Mouse (Mus musculus) limb, embryonic 14.5 days (tissue): ENCODE results near the gene Nmrk1. TPM values are rescaled to one million over a fixed set of nuclear protein-coding genes. Genes with fewer than 3 reads are reported as not detected.
"Not testable (repeated sequence)": the region's sequence is repeated elsewhere in the genome, so short reads cannot be mapped to it uniquely, and the experiment has no call there.

Experiments
- ATAC-seq: fragments of 200-750 bp; cut with Nextera tagmentation; 2 replicates; pipeline ENCODE4 v1.8.0; 2017; ENCODE audit warnings: low read depth, moderate number of reproducible peaks, moderate TSS enrichment; ENCODE audit not compliant: low FRiP score
- DNase-seq: peaks from one replicate; pipeline ENCODE4 v3.0.0-alpha.2; 2015; ENCODE audit warnings: low spot score
- H3K27ac ChIP-seq: fragments of 300-500 bp; sonication (generic); replicated peaks from 2 replicates; pipeline ENCODE4 v1.5.1; 2014; ENCODE audit warnings: low read depth, mild to moderate bottlenecking, low read length, moderate library complexity, mixed read lengths
- H3K27me3 ChIP-seq: fragments of 300-500 bp; sonication (generic); 2 replicates; pipeline ENCODE4 v1.6.1; 2014; ENCODE audit warnings: low read length, mixed read lengths; ENCODE audit not compliant: control insufficient read depth, insufficient read depth
- H3K36me3 ChIP-seq: fragments of 300-500 bp; sonication (generic); 2 replicates; pipeline ENCODE4 v1.6.1; 2014; ENCODE audit warnings: mild to moderate bottlenecking, low read length, moderate library complexity, mixed read lengths; ENCODE audit not compliant: control insufficient read depth, insufficient read depth
- H3K4me1 ChIP-seq: fragments of 300-500 bp; sonication (generic); 2 replicates; pipeline ENCODE4 v1.6.1; 2014; ENCODE audit warnings: antibody characterized with exemption, low read length, mixed read lengths; ENCODE audit not compliant: control insufficient read depth, insufficient read depth
- H3K4me2 ChIP-seq: fragments of 300-500 bp; sonication (generic); replicated peaks from 2 replicates; pipeline ENCODE4 v1.6.1; 2014; ENCODE audit warnings: low read depth, mild to moderate bottlenecking, low read length, moderate library complexity; ENCODE audit not compliant: severe bottlenecking
- H3K4me3 ChIP-seq: fragments of 300-500 bp; sonication (generic); replicated peaks from 2 replicates; pipeline ENCODE4 v1.5.1; 2014; ENCODE audit warnings: low read length
- H3K9ac ChIP-seq: fragments of 300-500 bp; sonication (generic); 2 replicates; pipeline ENCODE4 v1.6.1; 2014; ENCODE audit warnings: mild to moderate bottlenecking, low read depth, low read length, moderate library complexity; ENCODE audit not compliant: severe bottlenecking
- H3K9me3 ChIP-seq: fragments of 300-500 bp; sonication (generic); 2 replicates; pipeline ENCODE4 v1.6.1; 2016; ENCODE audit warnings: low read length; ENCODE audit not compliant: control insufficient read depth
- POLR2A ChIP-seq: fragments of 200-500 bp; IDR thresholded peaks from 2 replicates; pipeline ENCODE4 v1.8.0; 2012; ENCODE audit warnings: inconsistent platforms, mild to moderate bottlenecking, moderate library complexity, borderline replicate concordance; ENCODE audit not compliant: insufficient read depth, insufficient read length; ENCODE audit errors: extremely low read depth
- WGBS: fragments of 180-500 bp; shearing (Covaris S2); extraction: QIAGEN DNeasy Blood & Tissue Kit; methylation state at CpG from one replicate; pipeline ENCODE4 v1.1.7; 2014; 5-methylcytosine and 5-hydroxymethylcytosine counted together
- polyA plus RNA-seq, 2 experiments: library from polyadenylated mRNA; depleted of rRNA in 1 of 2; stranded (reverse) in 1 of 2; unstranded in 1 of 2; fragments of >200 nt; fragmentation: Nextera tagmentation in 1 of 2; extraction: Ambion mirVana in 1 of 2; gene quantifications; 2 replicates each; pipeline versions ENCODE4 v1.2.1 to v1.2.3; 2012 to 2014

The Nmrk1 gene
- polyA plus RNA-seq, 2 experiments: 12.4 to 13.6 TPM

- TF ChIP-seq POLR2A: no peak
- H3K4me3 ChIP-seq: no peak overlapping the region
- H3K27ac ChIP-seq: no peak overlapping the region
- 60% methylated on average over 9 of the region's 9 CpGs for WGBS
- no peaks in the 10 kb centered on the region for H3K9me3 ChIP-seq
- H3K36me3 ChIP-seq: 0 out of 2 replicates have a peak, but pooled peaks cover 6% of the 10 kb centered on the region
- no peak overlapping the region for H3K4me2 ChIP-seq
- H3K27me3 ChIP-seq: no peaks in the 10 kb centered on the region
- DNase-seq (no peak), ATAC-seq (no peak)
- peaks cover 5% of the 10 kb centered on the region; the same call in 1 of the 2 replicates for H3K4me1 ChIP-seq
- H3K9ac ChIP-seq: no peak overlapping the region
Observed at GRCm38 (mm10) chr19:18587118-18587517, 44.6 kb upstream of the Nmrk1 start.

GRCm38 (mm10) chr19:18588243-18588642 is 43.5 kb upstream of the Nmrk1 start:
- Histone ChIP-seq H3K4me1 (peaks cover 5% of the 10 kb centered on the region; the same call in 1 of the 2 replicates), H3K4me3 (no peak overlapping the region), H3K9ac (no peak overlapping the region), H3K9me3 (no peaks in the 10 kb centered on the region), H3K4me2 (no peak overlapping the region), H3K36me3 (0 out of 2 replicates have a peak, but pooled peaks cover 6% of the 10 kb centered on the region), H3K27ac (no peak overlapping the region), H3K27me3 (no peaks in the 10 kb centered on the region)
- no peak for TF ChIP-seq POLR2A
- WGBS: 96% methylated on average over 1 of the region's 1 CpGs
- no peak for DNase-seq
- no peak for ATAC-seq

GRCm38 (mm10) chr19:18588801-18589200 is 42.9 kb upstream of the Nmrk1 start:
- not testable (repeated sequence) for H3K27ac ChIP-seq, H3K4me1 ChIP-seq, H3K36me3 ChIP-seq, H3K9ac ChIP-seq, H3K9me3 ChIP-seq, H3K27me3 ChIP-seq, H3K4me2 ChIP-seq, DNase-seq, ATAC-seq, H3K4me3 ChIP-seq
- 96% methylated on average over 10 of the region's 10 CpGs for WGBS

GRCm38 (mm10) chr19:18589276-18589675 is 42.5 kb upstream of the Nmrk1 start:
- no peaks in the 10 kb centered on the region for H3K27me3 ChIP-seq
- H3K36me3 ChIP-seq: 0 out of 2 replicates have a peak, but pooled peaks cover 5% of the 10 kb centered on the region
- ATAC-seq (no peak), DNase-seq (no peak)
- no peak for TF ChIP-seq POLR2A
- no peak overlapping the region for H3K9ac ChIP-seq
- no peak overlapping the region for H3K27ac ChIP-seq
- no peaks in the 10 kb centered on the region for H3K9me3 ChIP-seq
- 91% methylated on average over 8 of the region's 8 CpGs for WGBS
- H3K4me2 ChIP-seq: no peak overlapping the region
- H3K4me1 ChIP-seq: peaks cover 5% of the 10 kb centered on the region; the same call in 1 of the 2 replicates
- H3K4me3 ChIP-seq: no peak overlapping the region

GRCm38 (mm10) chr19:18590234-18590633 is 41.5 kb upstream of the Nmrk1 start:
- Histone ChIP-seq H3K27ac (no peak overlapping the region), H3K9ac (no peak overlapping the region), H3K9me3 (no peaks in the 10 kb centered on the region), H3K36me3 (no peaks in the 10 kb centered on the region), H3K4me3 (no peak overlapping the region), H3K4me2 (no peak overlapping the region), H3K4me1 (peaks cover 5% of the 10 kb centered on the region; the same call in 1 of the 2 replicates), H3K27me3 (no peaks in the 10 kb centered on the region)
- no peak for TF ChIP-seq POLR2A
- no peak for DNase-seq
- ATAC-seq: peak; percentile 26; the same call in 1 of the 2 replicates
- 57% methylated on average over 5 of the region's 5 CpGs for WGBS

GRCm38 (mm10) chr19:18590942-18591354 is 40.8 kb upstream of the Nmrk1 start:
- Histone ChIP-seq H3K27ac (no peak overlapping the region), H3K9me3 (no peaks in the 10 kb centered on the region), H3K4me2 (no peak overlapping the region), H3K4me3 (no peak overlapping the region), H3K4me1 (peaks cover 5% of the 10 kb centered on the region; the same call in 1 of the 2 replicates), H3K27me3 (no peaks in the 10 kb centered on the region), H3K9ac (no peak overlapping the region), H3K36me3 (no peaks in the 10 kb centered on the region)
- 44% methylated on average over 5 of the region's 5 CpGs for WGBS
- TF ChIP-seq POLR2A: no peak
- DNase-seq (no peak), ATAC-seq (peak; percentile 39; the same call in 1 of the 2 replicates)
